Mouse (Mus musculus) urinary bladder, postnatal 4 days (tissue): ENCODE measurements around the gene Mgll.

ENCODE experiments used
- DNase-seq, 2 experiments: peaks; one replicate each; pipeline ENCODE4 v3.0.0; 2021 to 2022; ENCODE audit warnings: low spot score in 2 of 2

The Mgll gene

GRCm38 (mm10) chr6:88770300-88770904, 46.2 kb downstream of the Mgll start:
- no peak for DNase-seq

- no peak for DNase-seq
Observed at GRCm38 (mm10) chr6:88770981-88771380, 46.8 kb downstream of the Mgll start.

GRCm38 (mm10) chr6:88772041-88772440, 47.8 kb downstream of the Mgll start:
- no peak for DNase-seq

DNA sequence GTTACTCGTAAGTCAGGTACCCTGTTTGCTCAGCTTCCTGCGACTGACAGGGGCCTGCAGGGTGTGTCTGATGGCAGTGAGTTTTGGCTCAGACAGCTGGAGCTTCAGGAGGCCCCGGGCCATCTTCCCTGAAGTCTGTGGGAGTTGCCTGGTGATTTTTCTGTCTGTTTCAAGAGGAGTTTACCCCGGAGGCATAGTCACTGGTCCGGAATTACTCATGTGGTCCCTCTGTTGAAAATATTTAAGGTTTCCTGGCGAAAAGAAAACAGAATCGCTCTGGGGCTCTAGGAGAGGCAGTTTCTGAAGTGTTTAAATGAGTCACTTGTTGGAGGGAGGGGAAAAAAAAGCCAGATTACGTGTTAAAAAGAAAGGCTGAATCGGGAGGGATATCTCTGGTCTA, 49.8 kb downstream of the Mgll start:
- DNase-seq, result no peak

- no peak for DNase-seq
Observed at GRCm38 (mm10) chr6:88775267-88775666, 51.1 kb downstream of the Mgll start.

DNA sequence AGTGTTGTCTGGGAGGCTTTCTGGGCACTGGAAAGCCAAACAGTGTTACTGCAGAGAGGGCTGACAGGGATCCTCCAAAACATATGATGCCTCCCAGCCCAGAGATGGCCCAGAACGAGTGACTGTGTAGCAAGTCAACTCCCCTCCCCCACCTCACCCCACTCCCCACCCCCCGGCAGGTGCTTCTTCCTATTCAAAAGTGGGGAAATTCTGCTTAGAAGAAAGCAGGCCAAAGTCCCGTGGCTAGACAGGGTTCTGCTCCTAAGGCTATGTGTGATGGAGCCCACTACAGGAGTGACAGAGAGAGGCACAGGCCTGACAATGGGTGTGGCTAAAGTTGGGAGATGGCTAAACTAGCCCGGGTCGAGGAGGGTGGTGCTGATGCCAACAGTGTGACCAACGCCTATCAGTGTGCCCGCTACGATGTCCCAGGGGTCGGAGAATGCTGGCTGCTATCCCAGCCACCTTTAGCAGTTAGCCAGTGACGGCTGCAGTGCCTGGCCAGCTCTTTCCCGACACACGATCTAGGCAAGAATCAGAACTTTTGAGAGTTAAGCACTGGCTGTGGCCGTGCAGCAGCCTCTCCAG, 52.2 kb downstream of the Mgll start:
- no peak for DNase-seq

GRCm38 (mm10) chr6:88776964-88777363, 52.8 kb downstream of the Mgll start:
- no peak for DNase-seq

DNA sequence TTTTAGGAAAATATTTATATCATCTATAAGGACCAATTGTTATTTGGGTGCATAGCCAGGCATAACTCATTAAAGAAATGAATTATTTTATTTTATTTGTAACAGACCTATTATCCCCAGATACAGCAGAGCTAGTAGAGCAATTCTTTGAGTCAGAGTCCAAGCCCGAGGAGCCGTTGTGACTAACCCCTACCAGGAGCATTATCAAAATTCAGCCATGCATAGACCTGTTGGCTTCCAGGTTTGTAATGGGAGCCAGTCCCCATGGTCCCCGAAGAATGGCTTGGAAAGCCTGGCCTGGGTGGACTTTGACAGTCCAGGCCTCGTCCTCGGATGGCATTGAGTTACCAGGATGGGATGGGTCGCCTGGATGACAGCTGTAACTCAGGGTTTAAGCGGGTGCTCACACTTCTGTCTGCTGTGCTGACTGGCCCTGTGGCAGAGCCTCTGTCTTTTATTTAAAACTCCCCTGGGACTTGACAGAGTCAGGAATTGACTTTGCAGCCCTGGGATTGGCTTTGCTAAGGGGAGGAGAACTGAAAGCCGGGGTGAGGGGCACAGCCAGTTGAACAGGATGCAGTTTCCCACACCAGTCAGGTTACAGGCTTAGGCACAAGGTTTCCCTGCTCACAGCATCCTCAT, 54.0 kb downstream of the Mgll start:
- DNase-seq, result no peak

DNA sequence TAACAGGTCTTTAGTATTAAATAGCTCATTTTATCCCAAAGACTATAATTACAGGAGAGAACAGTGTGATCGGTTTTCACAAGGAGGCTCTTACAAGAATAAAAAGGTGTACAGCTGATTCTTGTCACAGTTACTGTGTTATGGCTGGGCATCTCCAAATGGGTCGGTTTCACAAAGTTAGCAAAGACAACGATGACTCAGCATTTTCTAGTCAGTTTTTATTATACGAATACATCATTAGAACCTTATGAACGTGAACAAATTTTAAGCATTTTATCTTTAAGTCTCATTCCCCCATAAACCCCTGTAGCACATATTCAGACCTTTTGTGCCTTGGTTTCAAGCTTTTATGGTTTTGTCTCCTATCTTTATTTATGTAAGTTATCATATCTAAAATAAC, 55.5 kb downstream of the Mgll start:
- DNase-seq, result no peak

GRCm38 (mm10) chr6:88781919-88782318, 57.7 kb downstream of the Mgll start:
- DNase-seq, result no peak

- DNase-seq, result no peak
Observed at GRCm38 (mm10) chr6:88782981-88783397, 58.8 kb downstream of the Mgll start.

- DNase-seq, result no peak
Observed at GRCm38 (mm10) chr6:88784691-88785173, 60.5 kb downstream of the Mgll start.

GRCm38 (mm10) chr6:88785331-88785730, 61.1 kb downstream of the Mgll start:
- DNase-seq, result no peak

GRCm38 (mm10) chr6:88785781-88786542, 61.8 kb downstream of the Mgll start:
- DNase-seq, result no peak

DNA sequence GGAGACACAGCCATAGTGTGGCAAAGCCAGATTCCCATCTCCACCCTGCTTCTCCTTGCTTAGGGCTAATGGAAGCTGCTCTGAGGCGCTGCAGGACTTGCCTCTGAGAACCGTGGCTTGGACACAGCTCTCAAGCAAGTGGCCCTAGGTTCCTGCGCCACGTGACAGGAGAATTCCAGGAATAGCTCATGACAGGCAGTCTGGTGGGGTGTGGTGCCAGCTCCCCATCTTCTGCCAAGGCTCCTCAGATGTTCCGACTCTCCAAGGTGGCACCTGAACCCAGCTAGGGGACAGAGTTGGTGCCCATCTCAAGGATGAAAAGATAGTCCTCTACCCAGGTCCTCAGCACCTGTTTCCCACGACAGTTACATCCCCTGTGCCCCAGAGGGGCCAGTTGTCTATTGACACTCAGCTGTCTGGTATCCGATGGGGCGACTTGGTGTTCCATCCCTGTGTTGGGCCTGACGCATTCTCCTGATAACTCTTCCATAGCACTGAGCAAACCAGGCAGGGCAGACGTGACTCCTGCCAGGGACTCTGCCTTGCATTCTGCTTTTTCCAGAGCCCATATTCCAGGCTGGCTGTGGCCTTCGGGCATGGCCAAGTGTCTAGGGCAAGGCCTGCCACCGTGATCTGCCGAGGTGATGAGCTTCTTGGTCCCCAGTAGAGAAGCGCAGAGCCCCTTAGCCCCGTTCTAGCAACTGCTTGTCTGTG, 62.7 kb downstream of the Mgll start:
- DNase-seq, result no peak

GRCm38 (mm10) chr6:88787496-88787895, 63.3 kb downstream of the Mgll start:
- DNase-seq, result no peak

DNA sequence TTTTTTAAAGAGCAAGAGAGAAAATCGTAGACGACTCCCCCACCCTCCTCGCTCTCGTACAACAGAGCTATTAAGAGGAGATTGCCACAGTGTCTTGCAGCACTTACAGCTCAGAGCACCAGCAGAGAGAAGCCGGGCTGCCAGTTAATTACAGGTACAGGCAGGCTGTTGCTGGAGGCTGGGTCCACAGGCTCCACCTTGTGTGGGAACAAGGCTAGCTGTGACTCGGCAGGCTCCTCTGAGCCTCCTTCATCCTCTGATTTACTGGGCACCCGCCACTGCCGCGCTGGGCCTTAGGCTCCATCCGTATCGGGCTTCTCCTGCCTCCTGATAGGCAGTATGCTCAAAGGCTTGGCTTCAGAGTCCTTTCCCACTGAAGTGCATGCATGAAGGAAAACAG, 64.0 kb downstream of the Mgll start:
- DNase-seq, result no peak

DNA sequence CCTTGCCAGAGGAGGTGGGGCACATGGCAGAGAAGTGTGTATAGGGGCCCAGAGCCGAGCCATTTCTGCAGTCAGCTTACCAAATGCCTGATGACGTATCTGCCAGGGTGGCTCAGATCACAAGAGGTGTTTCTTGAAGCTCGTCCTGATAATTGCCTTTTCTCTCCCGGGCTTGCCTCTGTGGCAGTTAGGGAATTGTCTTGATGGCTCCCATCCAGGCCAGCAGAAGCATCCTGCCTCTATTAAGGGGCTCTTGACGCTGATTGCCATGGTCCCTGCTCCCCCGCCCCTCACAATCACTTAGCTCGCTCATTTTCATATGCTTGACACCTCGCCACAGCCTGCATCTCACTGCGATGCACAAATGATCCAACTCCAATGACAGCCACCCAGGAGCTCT, 67.1 kb downstream of the Mgll start:
- DNase-seq, result no peak

DNA sequence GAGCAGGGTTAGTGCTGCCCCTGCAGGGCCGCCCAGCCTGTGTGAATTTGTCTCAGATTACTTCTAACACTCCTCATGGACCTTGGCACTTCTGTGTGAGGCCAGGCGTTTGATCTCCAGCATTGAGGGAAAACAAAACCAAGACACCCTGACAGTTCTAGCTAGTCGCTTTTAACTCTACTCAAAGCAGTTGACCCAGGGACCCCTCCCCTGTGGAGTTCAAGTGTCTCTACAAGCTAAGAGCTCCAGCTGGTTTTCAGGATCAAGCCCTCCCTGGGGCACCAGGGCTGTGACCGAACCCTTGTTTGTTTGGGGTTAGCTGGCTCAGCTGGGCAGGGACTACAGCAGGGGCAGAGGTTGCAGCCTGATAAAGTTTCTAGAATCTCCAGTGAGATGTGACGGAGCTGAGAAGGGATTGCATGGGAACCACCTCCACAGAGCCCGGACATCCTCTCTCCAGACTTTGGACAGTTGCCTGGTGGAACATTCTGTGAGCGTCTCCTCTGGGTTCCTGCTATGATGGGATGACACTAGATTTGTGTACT, 68.0 kb downstream of the Mgll start:
- no peak for DNase-seq

GRCm38 (mm10) chr6:88793243-88793642, 69.0 kb downstream of the Mgll start:
- no peak for DNase-seq

GRCm38 (mm10) chr6:88793872-88794271, 69.7 kb downstream of the Mgll start:
- DNase-seq, result no peak

DNA sequence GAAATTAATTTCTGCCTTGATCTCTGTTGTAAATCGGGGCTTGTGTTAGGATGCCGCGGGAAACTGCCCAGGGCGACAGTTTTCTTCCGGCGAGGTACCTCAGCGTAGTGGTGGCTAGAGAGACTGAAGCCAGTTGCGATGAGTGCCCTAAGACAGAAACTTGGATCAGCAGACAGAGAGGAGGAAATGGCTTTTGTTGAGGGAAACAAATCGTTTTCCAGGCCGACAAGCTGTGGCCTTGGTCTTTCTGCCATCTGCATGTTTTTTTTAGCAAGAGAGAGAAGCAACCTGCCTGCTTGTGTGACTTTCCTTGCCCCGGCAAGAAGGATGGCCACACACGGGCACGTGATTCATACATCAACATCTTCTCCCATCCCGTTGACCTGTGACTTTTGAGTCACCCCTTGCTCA, 70.4 kb downstream of the Mgll start:
- no peak for DNase-seq
